Mouse (Mus musculus) gastrocnemius, adult 8-10 months (tissue): ENCODE data around the gene Mrps6. TPM values are rescaled to one million over a fixed set of nuclear protein-coding genes. Genes with fewer than 3 reads are reported as not detected.
"Not testable (repeated sequence)": the region's sequence is repeated elsewhere in the genome, so short reads cannot be mapped to it uniquely, and the experiment has no call there.

Source experiments
- DNase-seq, 2 experiments: peaks; one replicate each; pipeline ENCODE4 v3.0.0; 2022; ENCODE audit warnings: low spot score in 2 of 2
- total RNA-seq, 4 experiments: library from RNA; stranded (reverse); gene quantifications; 2 replicates each; pipeline ENCODE4 v1.2.4; 2022

Mrps6 gene
- total RNA-seq, 4 experiments from 2014 or later: 19.5 to 26.4 (median 25.1) TPM

GRCm38 (mm10) chr16:92062832-92063231 is 4.8 kb downstream of the Mrps6 start:
- no peak for DNase-seq

GRCm38 (mm10) chr16:92064801-92065200 is 6.7 kb downstream of the Mrps6 start:
- DNase-seq: no peak

GRCm38 (mm10) chr16:92070338-92070737 is 12.3 kb downstream of the Mrps6 start:
- no peak for DNase-seq

DNA sequence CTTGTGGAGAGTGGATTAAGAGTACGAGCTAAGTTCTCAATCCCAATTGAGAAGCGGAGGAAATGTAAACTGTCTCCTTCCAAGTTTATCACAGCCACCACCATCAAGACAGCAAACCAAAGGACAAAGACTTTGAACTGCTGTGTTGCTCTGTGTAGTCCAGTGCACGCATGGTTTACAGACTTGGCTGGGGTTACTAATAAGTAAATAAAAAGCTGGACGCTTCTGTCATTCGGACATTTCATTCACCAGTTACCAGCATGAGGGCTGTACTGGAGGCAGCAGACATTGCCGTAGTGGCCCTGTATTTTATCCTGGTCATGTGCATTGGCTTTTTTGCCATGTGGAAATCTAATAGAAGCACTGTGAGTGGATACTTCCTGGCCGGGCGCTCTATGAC is 18.7 kb downstream of the Mrps6 start:
- no peak for DNase-seq

DNA sequence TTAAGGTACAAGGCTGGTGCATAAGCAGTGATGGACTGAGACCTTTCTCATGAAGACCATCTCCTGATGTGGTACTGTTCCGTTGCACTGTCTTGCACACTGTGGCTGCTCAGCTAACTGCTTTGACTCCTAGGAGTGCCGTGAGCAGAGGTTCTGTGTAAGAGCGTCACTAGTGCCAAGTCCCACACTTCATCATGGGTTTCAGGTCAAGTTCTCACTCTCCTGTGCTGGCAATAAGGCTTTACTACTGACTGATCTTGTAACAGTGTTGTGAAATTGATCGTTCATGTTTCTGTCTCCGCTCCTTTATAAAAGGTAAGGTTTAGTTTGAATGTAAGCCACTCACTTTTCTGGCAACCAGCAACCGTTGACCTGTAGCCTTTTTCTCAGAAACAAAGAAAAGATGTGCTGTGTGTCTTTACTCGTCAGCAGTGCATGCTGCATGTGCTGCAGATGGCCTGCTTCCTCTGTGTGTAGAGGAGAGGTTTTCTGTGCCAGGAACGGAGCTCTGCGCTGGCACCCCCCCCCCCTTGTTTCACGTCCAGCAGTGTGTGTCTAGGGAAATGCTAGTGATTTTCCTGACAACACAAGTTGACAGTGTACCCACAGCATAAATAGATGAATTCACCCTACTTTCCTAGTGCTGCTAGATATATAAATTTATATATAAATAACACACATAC is 25.8 kb downstream of the Mrps6 start:
- DNase-seq: no peak

GRCm38 (mm10) chr16:92089225-92089624 is 31.2 kb downstream of the Mrps6 start:
- DNase-seq: no peak

DNA sequence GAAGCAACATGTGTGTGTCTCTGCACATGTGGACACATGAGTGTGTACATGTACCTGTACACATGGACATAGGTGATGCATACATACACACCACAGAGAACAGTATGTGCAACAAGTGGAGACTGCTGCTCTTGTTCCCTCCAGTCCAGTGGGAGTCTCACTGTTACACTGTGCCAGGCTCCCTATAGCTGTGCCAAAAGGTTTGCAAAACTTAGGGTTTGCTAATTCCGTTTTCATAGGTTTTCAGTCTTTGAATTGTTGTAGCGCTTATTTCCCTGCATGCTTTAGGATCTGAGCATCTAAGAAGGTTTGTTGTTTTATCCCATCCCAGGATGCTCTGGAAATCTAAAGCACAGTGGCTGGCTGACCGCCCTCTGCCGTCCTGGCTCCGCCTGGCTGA is 33.8 kb downstream of the Mrps6 start:
- no peak for DNase-seq

GRCm38 (mm10) chr16:92098351-92099051 is 40.4 kb downstream of the Mrps6 start:
- DNase-seq: no peak

- DNase-seq: no peak
Observed at GRCm38 (mm10) chr16:92099598-92099997, 41.5 kb downstream of the Mrps6 start.

DNA sequence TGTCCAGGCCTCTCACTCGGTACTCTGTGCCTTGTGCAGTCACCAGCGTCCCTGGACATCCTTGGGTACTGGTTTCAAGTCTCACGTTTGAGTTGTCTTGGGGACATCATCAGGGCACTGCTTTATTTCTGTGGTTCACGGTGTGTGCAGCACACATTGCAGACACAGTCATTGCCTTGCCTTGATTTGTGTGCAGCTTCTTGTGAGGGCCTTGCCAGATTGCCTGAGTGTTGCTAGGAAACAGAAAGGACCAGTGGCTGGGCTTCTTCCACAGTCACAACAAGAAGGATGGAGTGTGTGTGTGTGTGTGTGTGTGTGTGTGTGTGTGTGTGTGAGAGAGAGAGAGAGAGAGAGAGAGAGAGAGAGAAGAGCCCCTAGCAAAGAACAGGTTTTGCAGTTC is 42.0 kb downstream of the Mrps6 start:
- no peak for DNase-seq

GRCm38 (mm10) chr16:92102115-92102514 is 44.0 kb downstream of the Mrps6 start:
- DNase-seq: peak; percentile 21 to 34

GRCm38 (mm10) chr16:92102931-92103330 is 44.9 kb downstream of the Mrps6 start:
- DNase-seq: not testable (repeated sequence)

DNA sequence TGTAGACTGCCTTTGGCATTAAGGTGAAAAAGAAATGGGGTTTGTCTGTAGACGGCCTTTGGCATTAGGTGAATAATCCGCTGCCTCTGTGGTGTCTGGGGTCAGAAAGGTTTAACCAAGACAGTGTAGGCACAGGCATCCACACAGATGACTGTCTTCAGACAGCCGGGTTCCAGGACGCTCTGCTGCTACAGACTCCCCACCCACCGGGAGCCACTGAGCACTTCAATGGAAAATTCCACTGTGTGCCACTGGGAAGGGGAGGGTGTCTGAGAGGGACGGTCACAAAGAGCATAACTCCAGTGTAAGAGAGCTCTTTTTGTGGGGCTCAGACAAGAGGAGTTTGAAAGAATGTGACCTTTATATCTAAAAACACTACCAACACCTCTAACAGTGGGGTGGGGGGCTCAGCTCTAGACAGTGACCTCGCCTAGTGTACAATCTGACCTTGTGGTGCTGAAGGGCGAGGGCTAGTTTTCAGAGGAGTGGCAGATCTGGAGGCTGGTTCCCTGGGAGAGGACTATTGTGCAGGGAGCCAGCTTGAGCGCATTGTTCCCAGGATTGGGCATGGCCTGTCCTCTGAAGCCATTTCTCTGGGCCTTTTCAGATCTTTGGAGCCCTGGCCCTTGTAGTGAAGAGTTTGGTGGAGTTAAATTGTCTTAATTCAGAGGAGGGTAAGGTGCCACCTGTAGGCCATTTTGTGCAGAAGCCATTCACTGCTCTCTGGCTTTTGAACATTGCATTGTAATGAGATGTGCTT is 45.7 kb downstream of the Mrps6 start:
- DNase-seq: no peak

- no peak for DNase-seq
Observed at GRCm38 (mm10) chr16:92104332-92104590, 46.2 kb downstream of the Mrps6 start.

DNA sequence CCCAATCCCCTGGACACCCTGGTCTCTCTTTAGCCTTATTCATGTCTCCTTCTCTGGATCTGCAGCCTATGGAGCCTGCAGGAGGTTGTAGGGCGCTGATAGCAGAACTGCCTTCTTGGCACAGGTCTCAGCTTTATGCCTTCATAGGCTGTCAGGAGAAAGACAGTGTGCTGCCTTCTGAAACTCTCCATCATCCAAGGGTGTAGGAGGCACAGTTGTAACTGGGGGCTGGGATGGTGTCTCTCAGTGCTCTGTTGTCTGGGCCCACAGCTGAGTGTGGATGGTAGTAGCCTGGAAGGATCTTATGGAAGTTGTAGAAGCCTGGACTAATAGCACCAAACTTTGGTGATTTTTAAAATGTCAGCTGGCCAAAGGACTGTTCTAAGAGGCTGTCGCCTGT is 46.9 kb downstream of the Mrps6 start:
- no peak for DNase-seq

DNA sequence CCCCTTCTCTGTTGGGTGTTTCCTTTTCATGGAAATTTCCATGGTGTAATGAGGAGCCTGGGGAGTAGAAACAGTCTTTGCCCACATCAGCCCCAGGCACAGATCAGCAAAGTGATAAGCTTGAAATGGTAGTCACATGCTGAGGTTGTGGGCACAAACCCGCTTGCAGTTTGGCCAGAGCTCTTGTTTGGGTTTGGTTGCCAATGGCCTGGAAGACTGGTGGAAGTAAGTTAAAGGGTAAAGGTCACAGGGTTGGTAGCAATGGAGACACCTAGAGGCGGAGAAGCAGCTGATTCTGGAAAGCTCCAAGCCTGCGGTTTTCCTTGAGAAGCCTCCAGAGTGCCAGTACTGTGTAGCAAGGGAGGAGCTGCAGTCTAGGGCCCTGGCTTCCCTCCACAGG is 47.6 kb downstream of the Mrps6 start:
- DNase-seq: no peak

DNA sequence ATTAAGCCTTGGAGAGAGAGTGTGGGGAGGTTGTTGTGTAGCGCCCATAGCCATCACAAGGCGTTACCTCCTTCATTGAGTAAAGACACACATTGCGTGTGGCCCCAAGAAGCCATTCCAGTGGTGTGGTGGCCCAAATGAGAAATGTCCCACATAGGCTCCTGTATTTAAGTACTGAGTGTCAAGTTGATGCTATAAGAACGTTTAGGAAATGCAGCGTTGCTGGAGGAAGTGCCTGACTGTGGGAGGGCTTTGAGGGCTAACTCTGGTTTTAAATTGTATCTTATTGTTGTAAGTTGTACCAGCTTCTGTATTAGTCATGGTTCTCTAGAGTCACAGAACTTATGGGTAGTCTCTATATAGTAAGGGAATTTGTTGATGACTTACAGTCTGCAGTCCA is 49.3 kb downstream of the Mrps6 start:
- DNase-seq: no peak

DNA sequence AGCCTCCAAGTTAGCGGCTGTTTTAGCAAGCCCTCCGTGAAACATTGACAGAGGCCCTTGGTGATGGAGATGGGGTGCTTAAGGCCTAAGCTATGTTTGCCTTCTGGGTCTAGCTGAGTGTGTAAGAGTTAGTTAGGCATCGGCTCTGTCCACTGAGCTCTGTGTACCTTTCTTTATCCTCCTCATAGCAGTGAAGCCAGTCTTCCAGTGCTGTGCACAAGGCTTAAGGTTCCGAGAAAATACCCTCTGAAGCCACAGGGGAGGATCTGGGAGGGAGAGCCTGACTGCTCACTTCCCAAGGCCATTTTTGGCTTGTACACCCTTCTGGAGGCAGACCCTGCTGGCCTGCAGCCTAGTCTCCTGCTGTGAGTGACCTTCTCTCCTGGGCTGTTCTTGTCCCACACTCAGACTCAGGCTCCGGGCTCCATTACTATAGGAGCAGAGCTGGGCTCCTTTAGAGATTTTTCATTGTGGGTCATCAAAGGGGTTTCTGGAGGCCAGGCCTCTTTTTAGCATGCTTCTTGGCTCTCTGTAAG is 56.7 kb downstream of the Mrps6 start:
- DNase-seq: no peak

DNA sequence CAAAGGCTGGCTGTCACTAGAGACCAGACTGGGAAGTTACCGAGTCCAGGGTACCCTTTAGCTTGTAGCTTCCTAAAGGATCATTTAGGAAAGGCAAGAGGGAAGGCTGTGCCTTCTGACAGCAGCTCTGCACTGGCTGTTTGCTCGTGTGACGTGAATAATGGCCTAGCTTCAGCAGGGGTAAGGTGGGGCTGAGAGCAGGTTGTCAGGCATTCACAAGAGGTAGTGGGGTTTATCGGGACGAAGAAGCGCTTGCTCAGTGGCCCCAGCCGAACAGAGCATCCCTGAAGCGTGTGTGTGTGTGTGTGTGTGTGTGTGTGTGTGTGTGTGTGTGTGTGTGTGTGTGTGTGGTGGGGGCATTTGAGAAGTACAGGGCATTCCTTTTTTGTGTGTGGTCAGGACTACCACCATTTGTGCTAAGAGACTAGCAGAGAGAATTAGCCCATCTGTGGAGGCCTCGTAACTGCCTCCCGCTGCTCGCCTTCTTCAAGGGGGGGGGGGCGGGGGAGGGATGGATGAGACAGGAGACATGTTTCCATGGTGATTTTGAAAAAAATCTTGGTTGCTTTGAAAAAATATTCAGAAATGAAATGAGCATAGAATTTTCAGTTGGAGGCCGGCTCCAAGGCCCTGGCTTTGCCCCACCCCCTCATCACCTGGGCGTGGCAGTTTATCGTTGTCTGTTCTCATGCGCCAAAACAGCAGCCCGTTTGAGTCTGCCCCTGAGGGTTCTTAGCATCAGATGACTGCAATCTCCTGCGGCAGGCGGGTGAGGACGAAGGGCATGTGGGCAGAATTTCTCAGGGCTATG is 57.7 kb downstream of the Mrps6 start:
- DNase-seq: no peak

DNA sequence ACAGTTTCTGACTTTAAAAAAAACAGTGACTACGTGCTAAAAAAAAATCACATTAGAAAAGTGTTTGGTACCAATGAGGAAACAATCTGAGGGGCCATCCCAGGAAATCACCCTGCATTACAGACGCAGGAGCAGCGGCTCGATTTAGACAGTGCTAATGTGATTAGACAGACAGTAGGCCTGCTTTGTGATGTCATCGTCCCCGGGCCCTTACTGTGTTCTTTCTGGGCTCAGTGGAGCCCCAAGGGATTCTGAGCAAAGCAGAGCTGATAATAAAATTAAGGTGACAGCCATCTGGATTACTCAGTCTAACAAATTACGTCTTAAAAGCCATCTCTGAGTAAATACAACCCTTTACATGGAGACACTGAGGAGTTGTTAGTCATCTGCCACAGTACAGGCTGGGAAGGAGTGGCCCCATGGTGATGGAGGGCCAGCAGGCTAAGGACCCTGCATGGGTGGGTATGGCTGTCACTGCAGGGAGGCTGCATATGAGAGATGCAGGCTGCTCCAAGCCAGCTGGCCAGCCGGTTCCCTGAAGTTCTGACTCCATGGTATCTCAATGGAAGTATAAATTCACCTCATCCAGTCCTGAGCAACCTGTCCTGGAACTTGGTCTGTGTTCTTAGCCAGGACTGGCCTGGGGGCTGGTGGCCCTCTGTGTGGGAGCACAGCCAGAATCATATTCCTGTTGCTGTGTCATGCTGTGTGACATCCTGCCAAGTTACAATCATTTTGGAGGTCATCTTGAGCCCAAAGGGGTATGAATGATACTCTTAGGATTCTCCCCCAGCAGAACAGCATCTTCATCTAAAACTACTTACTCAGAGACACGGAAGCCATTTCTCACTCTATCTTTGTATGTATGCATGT is 59.5 kb downstream of the Mrps6 start:
- DNase-seq: no peak
